Mouse (Mus musculus) spleen, adult 2 months (tissue): ENCODE measurements around the gene C130074G19Rik.

Source experiments
- CTCF ChIP-seq: fragments of 200-500 bp; IDR thresholded peaks from 2 replicates; pipeline ENCODE4 v1.5.1; 2011; ENCODE audit warnings: mild to moderate bottlenecking, inconsistent platforms; ENCODE audit not compliant: insufficient read depth, insufficient read length, insufficient replicate concordance; ENCODE audit errors: extremely low read depth
- POLR2A ChIP-seq: fragments of 200-500 bp; IDR thresholded peaks from 2 replicates; pipeline ENCODE4 v1.6.1; 2011; ENCODE audit warnings: low read depth, low read length, inconsistent platforms

DNA sequence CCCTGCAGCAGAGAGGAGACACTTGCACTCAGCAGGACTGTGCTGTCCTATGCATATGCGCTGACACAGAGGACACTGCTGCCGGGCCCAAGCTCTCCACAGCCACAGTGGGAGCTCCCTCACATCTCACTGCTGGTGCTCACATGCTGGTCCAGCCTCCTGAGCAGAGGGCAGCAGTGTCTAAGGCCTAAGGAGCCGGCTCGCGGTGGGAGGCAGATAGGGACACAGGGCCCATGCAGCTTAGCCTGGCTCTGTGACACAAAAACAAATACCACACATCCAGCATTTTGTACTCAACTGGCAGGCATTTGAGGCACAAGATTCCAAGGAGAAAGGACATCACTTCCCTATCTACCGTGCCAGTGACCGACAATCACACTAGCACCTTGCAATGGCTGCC lies 19.9 kb upstream of the C130074G19Rik start:
- no peak for TF ChIP-seq CTCF
- TF ChIP-seq POLR2A = no peak
